Mouse (Mus musculus) CH12.LX (cell line): Measurements from ENCODE around the gene Fkbp14. TPM values are rescaled to one million over a fixed set of nuclear protein-coding genes. Genes with fewer than 3 reads are reported as not detected.

Source experiments
- DNase-seq: peaks from one replicate; pipeline ENCODE4 v3.0.0-alpha.2; 2013; ENCODE audit errors: extremely low read depth
- H3K27ac ChIP-seq: 2 replicates; pipeline ENCODE4 v1.5.1; 2012; ENCODE audit warnings: low read depth, mild to moderate bottlenecking, control low read depth, moderate library complexity; ENCODE audit not compliant: insufficient read depth
- H3K27me3 ChIP-seq: replicated peaks from 2 replicates; pipeline ENCODE3; 2012; ENCODE audit warnings: inconsistent platforms
- H3K36me3 ChIP-seq, 2 experiments: replicated peaks in 1 of 2; 2 replicates each; pipeline versions ENCODE3 to v1.6.1; 2012; ENCODE audit warnings: inconsistent platforms in 1 of 2, low read length in 1 of 2, mild to moderate bottlenecking in 1 of 2, mixed read lengths in 1 of 2, moderate library complexity in 1 of 2; ENCODE audit not compliant: control insufficient read depth in 1 of 2, insufficient read depth in 1 of 2
- H3K4me1 ChIP-seq, 2 experiments: 2 replicates each; pipeline ENCODE4 v1.6.1; 2012; ENCODE audit warnings: inconsistent platforms in 1 of 2, moderate library complexity in 1 of 2; ENCODE audit not compliant: insufficient read depth in 2 of 2, control insufficient read depth in 1 of 2
- H3K4me2 ChIP-seq: 2 replicates; pipeline ENCODE4 v1.6.1; 2012; ENCODE audit warnings: low read depth, mild to moderate bottlenecking, control low read depth; ENCODE audit not compliant: poor library complexity, insufficient read depth, severe bottlenecking
- H3K4me3 ChIP-seq, 3 experiments: fragments of 150-350 bp in 1 of 3; sonication (generic) in 1 of 3; replicated peaks in 1 of 3; 2 replicates each; pipeline versions ENCODE3 to v1.5.1; 2011 to 2012; ENCODE audit warnings: low read depth in 2 of 3, low read length in 2 of 3, mild to moderate bottlenecking in 2 of 3, moderate library complexity in 2 of 3, control low read depth in 1 of 3, improper control_type of control experiment in 1 of 3, inconsistent platforms in 1 of 3, mixed read lengths in 1 of 3; ENCODE audit not compliant: poor library complexity in 1 of 3
- H3K79me2 ChIP-seq: replicated peaks from 2 replicates; pipeline ENCODE4 v1.6.1; 2012; ENCODE audit warnings: mild to moderate bottlenecking, moderate library complexity; ENCODE audit not compliant: control insufficient read depth, poor library complexity, insufficient read depth, severe bottlenecking; ENCODE audit errors: extremely low read depth
- H3K9ac ChIP-seq: 2 replicates; pipeline ENCODE4 v1.6.1; 2012; ENCODE audit warnings: low read depth, mild to moderate bottlenecking, control low read depth, moderate library complexity; ENCODE audit not compliant: insufficient read depth
- H3K9me3 ChIP-seq: replicated peaks from 2 replicates; pipeline ENCODE3; 2012; ENCODE audit warnings: low read length, inconsistent platforms, mixed read lengths
- CHD1 ChIP-seq: IDR thresholded peaks from 2 replicates; pipeline ENCODE4 v1.6.1; 2012; ENCODE audit warnings: low read depth, low read length, improper control_type of control experiment, inconsistent platforms
- CHD2 ChIP-seq: IDR thresholded peaks from 2 replicates; pipeline ENCODE4 v1.6.1; 2011; ENCODE audit warnings: low read length, improper control_type of control experiment
- CTCF ChIP-seq, 2 experiments: IDR thresholded peaks in 1 of 2; conservative IDR thresholded peaks in 1 of 2; 2 replicates each; pipeline ENCODE4 v1.5.1; 2011 to 2012; ENCODE audit warnings: low read depth in 2 of 2, low read length in 2 of 2, improper control_type of control experiment in 1 of 2, inconsistent platforms in 1 of 2, mild to moderate bottlenecking in 1 of 2, moderate library complexity in 1 of 2
- E2F4 ChIP-seq: IDR thresholded peaks from 2 replicates; pipeline ENCODE4 v1.6.1; 2011; ENCODE audit warnings: low read depth, low read length, improper control_type of control experiment; ENCODE audit not compliant: insufficient replicate concordance
- GABPA ChIP-seq: IDR thresholded peaks from 2 replicates; pipeline ENCODE4 v1.6.1; 2012; ENCODE audit warnings: low read depth, low read length, improper control_type of control experiment, inconsistent platforms; ENCODE audit not compliant: insufficient replicate concordance
- HCFC1 ChIP-seq: IDR thresholded peaks from 2 replicates; pipeline ENCODE4 v1.6.1; 2012; ENCODE audit warnings: low read depth, mild to moderate bottlenecking, inconsistent platforms, low read length, improper control_type of control experiment
- JUND ChIP-seq: conservative IDR thresholded peaks from 2 replicates; pipeline ENCODE4 v1.6.1; 2011; ENCODE audit warnings: low read depth, low read length, improper control_type of control experiment
- MAFK ChIP-seq: IDR thresholded peaks from 2 replicates; pipeline ENCODE4 v1.6.1; 2011; ENCODE audit warnings: low read length, improper control_type of control experiment; ENCODE audit not compliant: insufficient replicate concordance
- MEF2A ChIP-seq: IDR thresholded peaks from 2 replicates; pipeline ENCODE4 v1.6.1; 2014; ENCODE audit warnings: low read depth, mild to moderate bottlenecking, inconsistent platforms, low read length, improper control_type of control experiment, borderline replicate concordance
- MXI1 ChIP-seq: IDR thresholded peaks from 2 replicates; pipeline ENCODE4 v1.6.1; 2011; ENCODE audit warnings: mild to moderate bottlenecking, low read depth, low read length, improper control_type of control experiment
- NRF1 ChIP-seq: IDR thresholded peaks from 2 replicates; pipeline ENCODE4 v1.6.1; 2014; ENCODE audit warnings: low read depth, mild to moderate bottlenecking, inconsistent platforms, low read length, improper control_type of control experiment, moderate library complexity
- POLR2AphosphoS2 ChIP-seq: IDR thresholded peaks from 2 replicates; pipeline ENCODE4 v1.6.1; 2011; ENCODE audit warnings: low read depth, low read length, improper control_type of control experiment
- RAD21 ChIP-seq: IDR thresholded peaks from 2 replicates; pipeline ENCODE4 v1.6.1; 2011; ENCODE audit warnings: low read depth, mild to moderate bottlenecking, low read length, improper control_type of control experiment, moderate library complexity
- SIN3A ChIP-seq: IDR thresholded peaks from 2 replicates; pipeline ENCODE4 v1.6.1; 2012; ENCODE audit warnings: low read length, improper control_type of control experiment, inconsistent platforms
- SMC3 ChIP-seq: IDR thresholded peaks from 2 replicates; pipeline ENCODE4 v1.6.1; 2011; ENCODE audit warnings: low read depth, low read length, improper control_type of control experiment
- TBP ChIP-seq: conservative IDR thresholded peaks from 2 replicates; pipeline ENCODE4 v1.6.1; 2011; ENCODE audit warnings: low read depth, low read length, improper control_type of control experiment
- UBTF ChIP-seq: IDR thresholded peaks from 2 replicates; pipeline ENCODE4 v1.6.1; 2012; ENCODE audit warnings: low read depth, mild to moderate bottlenecking, inconsistent platforms, low read length, improper control_type of control experiment, moderate library complexity
- USF2 ChIP-seq: conservative IDR thresholded peaks from 2 replicates; pipeline ENCODE4 v1.6.1; 2011; ENCODE audit warnings: low read depth, low read length, improper control_type of control experiment
- ZKSCAN1 ChIP-seq: IDR thresholded peaks from 2 replicates; pipeline ENCODE4 v1.6.1; 2012; ENCODE audit warnings: low read depth, inconsistent platforms, low read length, improper control_type of control experiment, borderline replicate concordance
- ZMIZ1 ChIP-seq: IDR thresholded peaks from 2 replicates; pipeline ENCODE4 v1.6.1; 2012; ENCODE audit warnings: low read depth, mild to moderate bottlenecking, inconsistent platforms, low read length, improper control_type of control experiment
- ZNF384 ChIP-seq: IDR thresholded peaks from 2 replicates; pipeline ENCODE4 v1.6.1; 2012; ENCODE audit warnings: low read depth, low read length, improper control_type of control experiment, inconsistent platforms
- dilution Hi-C: fragments of 300-500 bp; cut with MboI; formaldehyde crosslinking; loops from 2 replicates; pipeline ENCODE4 v1.14.3; 2020; ENCODE audit warnings: low sequenced_read_pairs; ENCODE audit not compliant: extremely low pct_unique_long_range_greater_than_20kb, extremely low pct_ligation_motif_present
- in situ Hi-C: fragments of 300-500 bp; cut with MboI; formaldehyde crosslinking; loops from 3 replicates; pipeline ENCODE4 v1.14.3; 2019; ENCODE audit warnings: low sequenced_read_pairs, low pct_ligation_motif_present, low pct_unique_long_range_greater_than_20kb, mixed read lengths
- polyA plus RNA-seq: library from polyadenylated mRNA; unstranded; fragments of >175 nt; gene quantifications from 2 replicates; pipeline ENCODE4 v1.2.1, GENCODE M21; 2012; ENCODE audit warnings: low read depth; ENCODE audit not compliant: insufficient read length
- total RNA-seq, 2 experiments: library from RNA; depleted of rRNA; stranded (reverse); fragments of 300-350 nt in 1 of 2; fragments of >200 nt in 1 of 2; gene quantifications; 2 replicates each; pipeline ENCODE4 v1.2.3; 2012 to 2014

Gene Fkbp14
- total and polyA plus RNA-seq, 3 experiments, result 0.50 to 0.95 (median 0.68) TPM

DNA sequence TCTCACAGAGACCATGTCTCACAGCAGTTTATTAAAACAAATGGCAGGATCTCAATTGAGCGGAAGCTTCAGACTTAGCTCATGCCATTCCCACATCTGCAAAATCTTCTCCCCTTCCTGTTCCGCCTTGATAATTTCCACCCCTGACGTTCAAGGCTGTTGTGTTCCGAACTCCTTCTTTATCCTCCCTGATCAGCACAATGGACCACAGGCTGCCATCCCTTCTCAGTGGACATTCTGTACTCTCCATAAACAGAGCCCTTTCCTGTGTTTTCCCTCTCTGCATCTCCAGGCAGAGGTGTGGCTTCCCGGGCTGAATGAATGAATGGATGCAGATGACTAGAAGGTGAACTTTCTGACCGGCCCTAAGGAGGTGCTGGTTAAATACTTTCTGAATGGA, 5.3 kb downstream of the Fkbp14 start:
- Histone ChIP-seq H3K27me3 (peaks cover 2% of the 10 kb centered on the region), H3K79me2 (no peaks in the 10 kb centered on the region), H3K36me3 (peaks cover 2 to 6% of the 10 kb centered on the region in 2 experiments), H3K9me3 (no peaks in the 10 kb centered on the region), H3K27ac (no peak overlapping the region), H3K4me3 (no peak overlapping the region), H3K4me2 (no peak overlapping the region), H3K4me1 (peaks cover 2 to 29% of the 10 kb centered on the region in 2 experiments; a peak in 3 of 4 replicates), H3K9ac (no peak overlapping the region)
- dilution Hi-C loops, result no loop called here
- in situ Hi-C loops, result loop anchor here (10.0 to 25.0 kb wide), 3 partner anchors 213 to 421 kb away; no protein-coding TSS in a partner anchor
- no peak for DNase-seq
- no peak for TF ChIP-seq JUND
- TF ChIP-seq CHD2, result no peak
- TF ChIP-seq SIN3A, result no peak
- TF ChIP-seq MXI1, result no peak
- no peak for TF ChIP-seq ZNF384

DNA sequence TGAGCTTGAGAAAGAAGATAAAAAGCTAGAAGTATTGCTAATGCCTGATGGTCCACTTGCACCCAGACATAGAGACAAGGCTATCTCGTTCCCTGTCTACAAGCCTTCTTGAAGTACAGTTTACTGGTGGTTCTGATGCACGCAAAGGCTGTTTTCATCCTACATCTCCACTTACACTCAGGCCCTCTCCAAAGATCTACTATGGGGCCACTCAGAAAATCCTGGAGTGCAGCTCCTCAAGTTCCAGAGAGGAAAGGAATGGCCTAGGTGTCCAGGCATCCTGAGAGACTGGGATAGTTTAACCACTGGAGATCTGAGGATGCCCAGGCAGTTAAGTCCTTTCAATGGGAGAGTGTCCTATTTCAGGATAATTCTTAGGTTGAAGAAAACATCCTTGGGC, 6.4 kb downstream of the Fkbp14 start:
- no peak overlapping the region for H3K27ac ChIP-seq
- H3K9me3 ChIP-seq, result no peaks in the 10 kb centered on the region
- DNase-seq, result no peak
- H3K4me3 ChIP-seq, result no peak overlapping the region
- H3K4me1 ChIP-seq, result peaks cover 2 to 18% of the 10 kb centered on the region in 2 experiments; a peak in 3 of 4 replicates
- H3K79me2 ChIP-seq, result no peaks in the 10 kb centered on the region
- dilution Hi-C loops, result no loop called here
- peaks cover 2% of the 10 kb centered on the region for H3K27me3 ChIP-seq
- peaks cover 2 to 6% of the 10 kb centered on the region in 2 experiments for H3K36me3 ChIP-seq
- H3K4me2 ChIP-seq, result no peak overlapping the region
- TF ChIP-seq HCFC1 (no peak), SIN3A (no peak), ZMIZ1 (no peak), MEF2A (no peak), RAD21 (no peak), GABPA (no peak)
- in situ Hi-C loops, result loop anchor here (10.0 to 25.0 kb wide), 3 partner anchors 214 to 422 kb away; no protein-coding TSS in a partner anchor
- no peak overlapping the region for H3K9ac ChIP-seq

DNA sequence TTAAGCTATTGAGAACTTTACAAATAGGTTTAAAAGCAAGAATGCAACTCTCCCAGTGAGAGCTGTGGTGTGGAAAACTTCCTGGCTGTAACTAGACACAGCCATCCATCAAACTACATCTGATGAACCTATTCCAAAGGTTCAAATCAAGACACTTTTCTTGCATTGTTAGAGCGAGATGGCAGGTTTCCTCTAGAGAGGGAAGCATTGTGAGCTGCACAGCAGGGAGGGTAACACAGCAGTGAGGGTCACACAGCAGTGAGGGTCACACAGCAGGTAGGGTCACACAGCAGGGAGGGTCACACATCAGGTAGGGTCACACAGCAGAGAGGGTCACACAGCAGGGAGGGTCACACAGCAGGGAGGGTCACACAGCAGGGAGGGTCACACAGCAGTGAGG, 8.9 kb downstream of the Fkbp14 start:
- no peak overlapping the region for H3K9ac ChIP-seq
- no peak overlapping the region for H3K4me2 ChIP-seq
- no peak overlapping the region for H3K4me3 ChIP-seq
- TF ChIP-seq ZKSCAN1 (no peak), NRF1 (no peak), POLR2AphosphoS2 (no peak), MAFK (no peak), SMC3 (no peak), CTCF (conservative IDR thresholded peaks at IDR 0.05 in 1 of 2, IDR thresholded peaks at IDR 0.05 in 1 of 2; ENCODE audit: low read depth in 2 of 2, low read length in 2 of 2) (no peak), TBP (no peak), E2F4 (no peak), USF2 (no peak), CHD1 (no peak), RAD21 (no peak), CHD2 (no peak), SIN3A (no peak), UBTF (no peak), GABPA (no peak)
- dilution Hi-C loops, result no loop called here
- in situ Hi-C loops, result loop anchor here (25.0 kb wide), 2 partner anchors 324 to 424 kb away; no protein-coding TSS in a partner anchor
- peaks cover 2 to 6% of the 10 kb centered on the region in 2 experiments for H3K36me3 ChIP-seq
- H3K79me2 ChIP-seq, result no peaks in the 10 kb centered on the region
- H3K4me1 ChIP-seq, result peaks cover 2 to 11% of the 10 kb centered on the region in 2 experiments; a peak in 3 of 4 replicates
- H3K27me3 ChIP-seq, result peaks cover 2% of the 10 kb centered on the region
- no peak for DNase-seq
- no peaks in the 10 kb centered on the region for H3K9me3 ChIP-seq
- no peak overlapping the region for H3K27ac ChIP-seq
